Mouse (Mus musculus) cerebral cortex, adult 2 months (tissue): ENCODE results near the gene Crabp2.

ENCODE experiments used
- WGBS: fragments of 180-500 bp; shearing (Covaris S2); methylation state at CpG from one replicate; pipeline ENCODE4 v1.1.7; 2018; 5-methylcytosine and 5-hydroxymethylcytosine counted together

Crabp2 gene

GRCm38 (mm10) chr3:87984094-87984493 lies 35.6 kb downstream of the Crabp2 start:
- 51% methylated on average over 3 of the region's 3 CpGs for WGBS

- 41% methylated on average over 12 of the region's 12 CpGs for WGBS
These were observed 37.2 kb downstream of the Crabp2 start for GRCm38 (mm10) chr3:87985505-87986320.

- WGBS = 2% methylated on average over 17 of the region's 17 CpGs
These were observed 38.4 kb downstream of the Crabp2 start for GRCm38 (mm10) chr3:87986868-87987267.

GRCm38 (mm10) chr3:87987633-87988032 lies 39.2 kb downstream of the Crabp2 start:
- 6% methylated on average over 15 of the region's 15 CpGs for WGBS

- WGBS = 20% methylated on average over 15 of the region's 15 CpGs
These were observed 39.6 kb downstream of the Crabp2 start for GRCm38 (mm10) chr3:87988068-87988467.

GRCm38 (mm10) chr3:87989935-87990334 lies 41.5 kb downstream of the Crabp2 start:
- WGBS = 51% methylated on average over 10 of the region's 10 CpGs

- WGBS = 42% methylated on average over 5 of the region's 6 CpGs
These were observed 45.0 kb downstream of the Crabp2 start for GRCm38 (mm10) chr3:87993436-87993835.

- WGBS = 49% methylated on average over 11 of the region's 11 CpGs
These were observed 46.9 kb downstream of the Crabp2 start for GRCm38 (mm10) chr3:87995331-87995730.

- WGBS = 45% methylated on average over 15 of the region's 15 CpGs
These were observed 47.9 kb downstream of the Crabp2 start for GRCm38 (mm10) chr3:87996401-87996800.

GRCm38 (mm10) chr3:87996971-87997614 lies 48.6 kb downstream of the Crabp2 start:
- WGBS = 5% methylated on average over 49 of the region's 49 CpGs

- 6% methylated on average over 7 of the region's 7 CpGs for WGBS
These were observed 50.3 kb downstream of the Crabp2 start for GRCm38 (mm10) chr3:87998747-87999146.

- 2% methylated on average over 38 of the region's 38 CpGs for WGBS
These were observed 50.9 kb downstream of the Crabp2 start for GRCm38 (mm10) chr3:87999243-87999895.

GRCm38 (mm10) chr3:88000181-88000580 lies 51.7 kb downstream of the Crabp2 start, which contains the start of gene Bcan:
Bcan (minus strand) TSS chr3:88000230.
- 1% methylated on average over 39 of the region's 39 CpGs for WGBS

- WGBS = 26% methylated on average over 11 of the region's 11 CpGs
These were observed 52.5 kb downstream of the Crabp2 start for GRCm38 (mm10) chr3:88000816-88001595.

- WGBS = 20% methylated on average over 17 of the region's 17 CpGs
These were observed 54.0 kb downstream of the Crabp2 start for GRCm38 (mm10) chr3:88002291-88002976.
